Mouse (Mus musculus): Measurements from ENCODE around the gene Gm4791.

Gm4791 gene

GRCm38 (mm10) chr9:46998338-46998791 is at the start of gene Gm4791:
Gene Gm4791 (plus strand): TSS chr9:46998741.
- no peak for DNase-seq (ENCODE audit: low read depth in 2 of 2, low spot score in 2 of 2)

GRCm38 (mm10) chr9:46956286-46956685 is 42.3 kb upstream of the Gm4791 start:
- DNase-seq (ENCODE audit: low read depth in 2 of 2, low spot score in 2 of 2) = no peak

DNA sequence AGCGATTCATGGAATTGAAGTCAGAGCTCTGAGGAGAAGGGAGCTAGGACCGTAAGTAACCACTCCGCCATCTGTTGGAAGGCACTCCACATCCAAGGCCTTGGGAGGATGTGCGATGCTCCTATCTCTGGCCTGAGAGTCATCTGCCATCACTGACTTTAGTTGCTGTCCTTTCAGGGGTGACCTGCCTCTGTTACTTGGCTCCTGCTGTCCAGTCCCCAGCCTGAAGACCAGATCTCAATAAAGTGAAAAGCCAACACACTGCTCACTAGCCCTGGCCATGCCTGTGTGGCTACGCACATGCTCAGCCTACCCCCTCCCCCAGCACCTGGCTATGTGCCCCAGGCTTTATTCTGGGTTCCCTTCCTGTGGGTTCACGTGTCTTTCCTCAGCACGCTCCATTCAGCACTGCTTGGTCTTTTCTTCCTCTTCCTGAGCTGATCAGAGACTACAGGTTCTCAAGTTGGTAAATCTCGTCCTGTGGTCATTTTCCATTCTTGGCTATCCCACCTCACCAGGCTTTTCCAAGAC is 41.1 kb upstream of the Gm4791 start:
- no peak for DNase-seq (ENCODE audit: low read depth in 2 of 2, low spot score in 2 of 2)

DNA sequence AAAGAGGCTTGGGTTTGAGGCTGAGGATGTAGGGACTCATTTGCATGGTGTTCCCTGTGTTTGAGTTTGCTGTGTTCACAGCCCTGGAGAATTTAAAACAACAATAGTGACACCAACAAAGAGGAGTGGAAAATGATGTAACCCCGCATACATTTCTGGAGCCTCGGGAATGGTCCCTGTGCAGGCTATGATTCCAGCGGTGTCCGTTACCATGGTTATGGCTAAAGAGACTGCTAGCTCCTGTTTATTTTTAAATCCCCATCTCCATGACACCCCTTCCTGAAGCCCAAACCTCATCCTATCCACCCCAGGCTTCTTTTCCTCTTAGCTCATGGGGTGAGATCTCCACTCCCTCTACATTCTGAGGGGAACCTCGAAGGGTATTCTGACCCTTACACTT is 32.5 kb upstream of the Gm4791 start:
- DNase-seq (ENCODE audit: low read depth in 2 of 2, low spot score in 2 of 2) = no peak

DNA sequence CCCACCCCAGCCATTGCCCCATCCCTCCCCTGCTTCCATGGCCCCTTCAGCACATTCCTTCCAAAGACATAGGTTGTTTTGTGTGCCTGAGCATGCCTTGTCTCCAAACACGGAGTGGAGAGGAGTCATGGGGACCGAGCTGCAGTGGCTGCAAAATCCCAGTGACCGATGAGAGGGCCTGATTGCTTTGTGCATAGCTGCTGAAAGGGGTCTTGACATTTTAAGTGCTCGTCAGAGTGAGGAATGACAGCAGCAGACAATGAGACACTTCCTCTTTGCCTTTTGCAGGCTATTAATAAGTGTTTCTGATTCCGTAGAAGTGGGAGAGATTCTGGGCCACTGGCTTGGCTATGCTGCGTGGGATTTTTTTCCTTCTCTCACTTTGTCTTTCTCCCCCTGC is 29.6 kb upstream of the Gm4791 start:
- no peak for DNase-seq (ENCODE audit: low read depth in 2 of 2, low spot score in 2 of 2)

GRCm38 (mm10) chr9:46969406-46969805 is 29.1 kb upstream of the Gm4791 start:
- no peak for DNase-seq (ENCODE audit: low read depth in 2 of 2, low spot score in 2 of 2)

GRCm38 (mm10) chr9:46978806-46979205 is 19.7 kb upstream of the Gm4791 start:
- DNase-seq (ENCODE audit: low read depth in 2 of 2, low spot score in 2 of 2) = no peak

DNA sequence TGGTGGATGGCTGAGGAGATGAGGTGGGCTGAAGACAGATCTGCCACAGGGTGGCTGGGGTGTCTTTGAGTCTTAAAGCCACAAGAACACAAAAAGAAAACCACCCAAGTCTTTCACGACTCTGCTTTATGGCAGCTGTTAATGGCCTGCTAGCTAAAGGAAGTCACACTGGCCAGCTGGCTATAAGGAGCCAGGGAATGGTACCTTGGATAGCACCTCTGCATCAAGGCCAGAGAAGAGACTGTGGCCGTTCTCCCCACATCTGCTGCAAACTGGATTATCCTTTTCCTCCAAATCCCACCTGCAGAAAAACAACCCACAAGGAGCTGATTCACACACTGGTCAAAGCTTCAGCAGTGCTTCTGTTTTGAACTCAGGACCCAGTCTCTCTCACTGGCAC is 18.4 kb upstream of the Gm4791 start:
- DNase-seq (ENCODE audit: low read depth in 2 of 2, low spot score in 2 of 2) = no peak

GRCm38 (mm10) chr9:46983471-46983870 is 15.1 kb upstream of the Gm4791 start:
- DNase-seq (ENCODE audit: low read depth in 2 of 2, low spot score in 2 of 2) = no peak

GRCm38 (mm10) chr9:47041569-47041968 is 43.0 kb downstream of the Gm4791 start:
- DNase-seq (ENCODE audit: low read depth in 2 of 2, low spot score in 2 of 2) = no peak
